Mouse (Mus musculus): ENCODE data around the gene Hnrnpa0.
"Not testable (repeated sequence)": the region's sequence is repeated elsewhere in the genome, so short reads cannot be mapped to it uniquely, and the experiment has no call there.

The Hnrnpa0 gene

DNA sequence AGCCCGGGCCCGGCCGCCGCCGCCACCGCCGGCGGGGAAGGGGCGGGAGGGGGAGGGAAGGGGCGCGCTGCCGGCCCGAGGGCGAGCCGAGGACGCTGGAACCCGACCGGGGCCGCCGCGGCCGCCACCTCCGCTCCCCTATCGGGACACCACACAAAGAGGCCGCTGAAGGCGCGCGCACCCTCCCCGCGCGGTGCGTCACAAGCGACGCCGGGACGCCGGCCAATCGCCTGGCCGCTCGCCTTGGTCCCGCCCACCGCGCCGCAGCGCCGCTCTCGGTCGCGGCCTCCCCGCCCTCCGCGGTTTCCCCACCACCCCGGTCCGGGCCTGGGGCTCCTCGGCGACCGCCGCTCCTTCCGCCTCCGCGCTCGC lies at the start of gene Hnrnpa0:
Gene Hnrnpa0 (minus strand): TSS at position 161 of the 372 bp plus-strand sequence.
- peak; percentile 97 for DNase-seq (ENCODE audit: low read depth, low spot score)

DNA sequence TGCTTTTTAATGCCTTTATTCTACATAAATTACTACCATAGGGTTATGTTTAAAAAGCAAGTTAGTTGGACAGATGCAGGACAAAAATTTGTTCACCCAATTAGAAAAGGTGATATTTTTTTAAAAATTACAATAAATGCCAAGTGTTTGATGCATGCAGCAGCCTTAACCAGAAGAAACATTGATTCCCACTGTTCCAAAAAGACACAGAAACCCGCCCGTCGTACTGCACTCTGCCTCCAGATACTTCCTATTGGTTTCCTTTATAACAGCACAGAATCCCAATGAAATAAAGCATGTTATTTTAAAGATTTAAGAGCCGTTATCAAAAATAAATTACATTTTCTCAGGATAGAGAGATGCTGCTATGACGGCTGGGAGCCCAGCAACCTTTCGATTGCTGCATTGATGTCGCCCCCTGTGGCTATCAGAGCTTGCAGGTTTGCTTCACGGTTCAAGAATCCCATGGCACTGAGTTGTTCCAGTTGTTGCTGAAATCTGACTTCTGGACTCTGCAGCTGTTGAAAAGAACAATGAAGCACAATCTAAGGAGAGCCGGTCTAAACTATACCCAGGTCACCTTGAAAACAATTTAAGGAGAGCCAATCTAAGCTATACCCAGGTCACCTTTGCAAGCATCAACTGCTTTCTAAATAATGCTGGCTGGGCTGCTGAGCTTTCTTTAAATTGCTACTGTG lies 49.3 kb upstream of the Hnrnpa0 start:
- no peak for DNase-seq (ENCODE audit: low read depth, low spot score)

DNA sequence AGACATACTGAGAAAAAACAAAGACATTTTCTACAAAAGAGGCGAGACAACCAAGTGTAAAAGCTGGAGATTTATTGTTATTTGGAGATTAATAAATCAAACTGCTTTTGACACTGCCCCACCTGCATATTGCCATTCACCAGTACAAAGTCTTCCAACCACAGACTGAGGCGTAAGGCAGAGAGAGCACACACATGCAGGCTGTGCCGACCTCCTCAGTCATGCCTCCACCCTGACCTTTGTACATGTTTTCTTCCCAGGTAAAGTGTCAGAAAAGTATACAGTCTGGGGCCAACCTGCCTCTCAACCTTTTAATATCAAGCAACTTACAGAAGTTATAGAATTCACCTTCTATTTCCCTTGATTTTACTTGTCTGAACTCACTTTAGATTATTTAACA lies 47.7 kb upstream of the Hnrnpa0 start:
- no peak for DNase-seq (ENCODE audit: low read depth, low spot score)

DNA sequence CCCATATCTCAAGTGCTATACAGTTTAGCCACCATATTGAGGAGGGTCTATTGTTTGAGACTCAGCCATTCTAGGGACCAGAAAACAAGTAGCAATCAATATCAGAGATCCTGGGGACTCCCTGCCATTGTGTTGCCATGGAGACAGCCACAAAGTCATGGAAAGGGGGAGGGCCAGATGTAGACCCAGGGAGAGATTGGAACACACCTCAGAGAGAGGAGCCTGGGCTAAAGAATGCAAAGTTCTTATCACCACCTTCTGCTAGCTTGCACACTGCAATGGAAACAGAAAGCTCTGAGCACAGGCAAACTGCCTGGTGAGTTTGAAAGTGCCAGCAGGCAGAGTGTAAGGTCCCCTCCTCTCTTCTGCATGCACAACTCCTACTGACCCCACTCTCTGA lies 39.8 kb upstream of the Hnrnpa0 start:
- no peak for DNase-seq (ENCODE audit: low read depth, low spot score)

DNA sequence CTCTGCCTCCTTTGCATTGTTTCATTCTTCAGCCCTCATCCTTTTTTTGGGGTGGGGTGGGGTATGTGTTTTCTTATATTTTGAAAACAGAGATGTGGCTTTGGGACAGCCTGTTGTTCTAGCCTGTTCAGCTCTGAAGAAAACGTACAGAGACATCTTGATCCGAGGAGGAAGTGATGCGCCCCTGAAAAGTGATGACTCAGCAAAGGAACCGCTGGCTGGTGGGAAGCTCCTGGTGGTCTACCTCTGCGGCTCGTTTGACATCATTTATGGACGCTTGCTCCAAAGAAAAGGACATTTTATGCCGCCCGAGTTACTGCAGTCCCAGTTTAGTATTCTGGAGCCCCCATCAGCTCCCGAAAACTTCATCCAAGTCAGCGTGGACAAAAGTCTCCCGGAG lies 35.0 kb upstream of the Hnrnpa0 start:
- DNase-seq (ENCODE audit: low read depth, low spot score): no peak

DNA sequence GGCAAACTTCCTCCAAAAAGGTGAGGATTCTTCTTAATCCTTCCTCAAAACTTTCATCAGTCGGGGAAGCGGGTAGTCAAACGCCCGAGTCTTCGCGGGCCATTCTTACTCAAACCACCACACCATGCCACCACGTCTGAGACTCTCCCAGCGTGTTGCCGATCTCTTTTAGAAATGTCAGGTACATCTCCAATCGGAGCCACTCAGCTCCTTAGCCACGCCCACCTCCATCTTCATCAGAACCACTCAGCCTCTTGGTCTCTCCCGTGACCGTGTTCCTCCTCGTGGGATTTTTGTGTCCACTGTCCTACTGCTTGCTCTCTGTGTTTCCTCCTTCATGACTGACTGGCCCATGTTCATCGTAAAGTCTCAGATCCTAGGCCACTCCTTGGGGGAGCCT lies 32.4 kb upstream of the Hnrnpa0 start:
- no peak for DNase-seq (ENCODE audit: low read depth, low spot score)

DNA sequence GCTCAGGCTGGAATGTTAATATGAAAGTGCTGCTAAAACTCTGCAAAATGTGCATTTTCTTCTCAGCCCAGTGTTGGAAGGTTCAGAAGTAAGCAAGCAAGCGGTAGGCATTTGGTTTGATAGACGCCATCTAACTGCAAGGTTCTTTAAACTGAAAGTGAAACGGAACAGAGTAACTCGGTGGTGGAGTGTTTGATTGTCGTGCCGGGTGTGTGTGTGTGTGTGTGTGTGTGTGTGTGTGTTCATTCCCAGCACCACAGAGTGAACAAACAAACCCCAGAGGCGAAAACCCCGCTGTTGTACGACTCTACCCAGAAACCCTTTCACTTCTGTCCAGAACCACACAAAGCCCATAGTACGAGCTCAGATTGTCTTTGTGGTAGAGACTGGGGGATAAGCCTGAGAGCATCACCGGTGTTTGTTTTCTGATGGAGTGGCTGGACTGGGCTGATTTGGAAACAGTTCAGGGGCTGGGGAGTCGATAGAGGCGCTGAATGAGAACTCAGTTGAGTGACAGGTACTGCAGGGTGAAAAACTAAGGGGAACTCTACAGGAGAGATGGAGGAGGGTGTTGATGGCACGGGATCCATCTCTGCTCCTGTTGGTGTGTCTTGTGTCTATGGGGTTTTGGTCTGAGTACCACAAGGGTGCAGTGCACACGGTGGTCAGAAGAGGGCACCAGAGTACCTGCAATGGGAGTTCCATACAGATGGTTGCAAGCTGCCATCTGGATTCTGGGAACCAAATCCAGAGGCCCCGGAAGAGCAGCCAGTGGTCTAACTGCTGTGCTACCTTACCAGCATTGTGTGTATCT lies 29.9 kb upstream of the Hnrnpa0 start:
- peak; percentile 95 for DNase-seq (ENCODE audit: low read depth, low spot score)

DNA sequence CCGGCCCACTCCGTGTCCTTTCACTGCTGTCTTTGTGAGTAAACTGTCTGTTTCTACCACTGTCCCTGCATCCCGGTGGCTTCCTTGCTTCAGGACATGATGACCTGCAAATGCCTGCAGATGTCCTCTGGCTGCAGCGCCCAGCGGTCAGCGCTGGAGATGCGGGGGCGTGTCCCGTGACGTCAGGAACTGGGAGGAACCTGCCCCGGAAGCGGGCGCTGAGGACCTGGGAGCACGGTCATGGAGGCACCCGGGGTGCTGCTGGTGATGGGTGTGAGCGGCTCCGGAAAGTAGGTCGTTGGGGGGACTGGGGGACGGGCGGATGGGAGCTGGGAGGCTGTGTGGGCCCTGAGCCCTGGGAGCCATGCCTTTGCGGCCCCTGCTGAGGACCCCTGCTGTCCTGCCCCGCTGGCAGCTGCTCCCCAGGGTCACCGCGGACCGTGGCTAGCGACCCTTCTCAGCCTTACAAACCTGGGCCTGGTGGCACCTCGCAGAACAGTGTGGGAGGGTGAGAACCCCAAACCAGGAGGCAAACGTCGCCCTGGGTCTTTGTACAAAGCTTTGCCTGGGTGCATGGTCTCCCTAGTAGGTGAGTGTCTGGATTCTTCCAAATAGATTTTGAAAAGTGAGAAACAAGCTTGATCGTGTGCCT lies 29.2 kb upstream of the Hnrnpa0 start, which contains the start of gene Idnk:
Gene Idnk (plus strand): TSS at position 203 of the 652 bp plus-strand sequence.
- peak; percentile 93 for DNase-seq (ENCODE audit: low read depth, low spot score)

DNA sequence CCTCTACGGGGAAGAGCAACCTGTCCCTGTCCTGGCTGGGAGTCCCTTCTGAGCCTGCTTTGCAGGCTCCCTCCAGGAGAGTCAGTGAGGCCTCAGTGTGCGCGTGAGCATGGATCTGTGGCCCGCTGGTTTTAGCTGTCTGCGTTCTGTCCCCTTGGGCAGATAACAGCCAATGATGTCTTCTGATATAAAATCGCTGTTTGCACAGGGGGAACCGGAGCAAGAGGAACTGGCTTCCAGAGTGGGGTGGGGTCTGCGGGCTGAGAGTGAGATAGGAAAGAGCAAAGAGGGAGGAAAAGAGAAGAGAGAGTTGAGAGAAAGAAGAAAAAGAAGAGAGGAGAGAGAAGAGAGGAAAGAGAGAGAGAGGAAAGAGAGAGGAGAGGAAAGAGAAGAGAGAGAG lies 28.7 kb upstream of the Hnrnpa0 start:
- DNase-seq (ENCODE audit: low read depth, low spot score): peak; percentile 45

DNA sequence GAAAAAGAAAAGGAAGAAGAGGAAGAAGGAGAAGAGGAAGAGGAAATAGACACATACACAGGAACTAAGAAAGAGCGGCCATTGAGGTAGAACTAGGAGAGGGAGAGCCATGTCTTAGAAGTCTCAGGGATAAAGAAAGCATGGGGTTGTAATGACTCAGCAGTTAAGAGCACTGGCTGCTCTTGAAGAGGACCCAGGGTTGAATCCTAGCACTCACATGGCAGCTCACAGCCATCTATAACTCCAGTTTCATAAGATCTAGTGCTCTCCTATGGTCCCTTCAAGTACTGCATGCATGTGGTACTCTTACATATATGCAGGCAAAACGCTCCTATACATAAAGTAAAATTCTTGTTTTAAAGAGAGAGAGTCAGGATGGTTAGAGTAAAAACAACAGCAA lies 27.7 kb upstream of the Hnrnpa0 start:
- no peak for DNase-seq (ENCODE audit: low read depth, low spot score)

DNA sequence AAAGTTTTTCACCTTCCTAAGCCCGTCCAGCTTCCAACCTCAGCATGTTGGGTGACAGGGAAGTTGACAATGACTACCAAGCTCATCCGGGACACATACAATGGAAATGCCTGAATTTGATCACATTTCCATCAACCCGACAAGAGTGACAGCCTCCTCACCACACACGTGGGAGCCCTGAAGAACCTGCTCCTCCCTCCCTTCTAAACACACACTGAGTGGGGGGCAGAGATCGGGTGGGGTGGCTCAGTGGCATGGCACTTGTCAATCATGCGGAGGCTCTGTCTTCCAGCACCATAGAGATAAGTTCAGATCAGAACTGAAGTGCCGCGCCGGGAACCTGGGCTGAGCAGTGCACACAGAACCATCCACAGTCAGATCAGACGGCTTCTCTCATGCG lies 22.1 kb upstream of the Hnrnpa0 start:
- DNase-seq (ENCODE audit: low read depth, low spot score): no peak

DNA sequence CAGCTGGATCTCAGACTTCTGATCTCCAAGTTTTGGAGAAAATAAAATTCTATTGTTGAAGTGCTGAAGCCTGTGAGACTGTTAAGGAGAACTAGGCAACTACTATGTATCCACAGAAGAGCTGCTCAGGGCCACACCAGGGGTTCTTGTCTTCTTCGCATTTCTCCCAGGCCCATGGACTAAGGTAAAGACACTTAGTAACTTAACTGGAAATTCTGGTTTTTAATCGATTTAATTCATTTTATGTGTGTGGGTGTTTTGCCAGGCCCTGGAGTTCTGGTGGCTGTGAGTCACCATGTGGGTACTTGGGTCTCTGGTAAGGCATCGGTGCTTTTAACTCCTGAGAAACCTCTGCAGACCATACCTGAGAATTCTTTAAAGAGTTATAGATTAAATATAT lies 21.3 kb upstream of the Hnrnpa0 start:
- no peak for DNase-seq (ENCODE audit: low read depth, low spot score)

DNA sequence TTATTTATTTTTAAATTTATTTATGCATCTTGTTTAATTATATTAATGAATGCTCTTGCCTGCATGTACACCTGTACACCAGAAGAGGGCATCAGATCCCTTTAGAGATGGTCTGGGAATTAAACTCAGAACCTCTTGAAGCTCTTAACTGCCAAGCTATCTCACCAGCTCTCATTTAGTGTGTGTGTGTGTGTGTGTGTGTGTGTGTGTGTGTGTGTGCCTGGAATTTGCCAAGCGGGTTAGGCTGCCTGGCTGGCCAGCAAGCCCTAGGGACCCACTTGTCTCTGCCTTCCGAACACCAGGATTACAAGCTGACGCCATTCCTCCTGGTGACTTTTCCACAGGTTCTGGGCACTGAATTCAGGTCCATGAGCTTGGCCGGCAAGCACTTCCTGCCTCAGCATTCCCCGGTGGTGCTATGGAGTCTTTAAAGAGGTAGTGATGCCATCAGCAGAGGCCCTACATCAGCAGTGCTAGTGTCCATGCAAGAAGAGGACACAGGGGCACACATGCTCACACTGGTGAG lies 20.7 kb upstream of the Hnrnpa0 start:
- DNase-seq (ENCODE audit: low read depth, low spot score): peak; percentile 80

DNA sequence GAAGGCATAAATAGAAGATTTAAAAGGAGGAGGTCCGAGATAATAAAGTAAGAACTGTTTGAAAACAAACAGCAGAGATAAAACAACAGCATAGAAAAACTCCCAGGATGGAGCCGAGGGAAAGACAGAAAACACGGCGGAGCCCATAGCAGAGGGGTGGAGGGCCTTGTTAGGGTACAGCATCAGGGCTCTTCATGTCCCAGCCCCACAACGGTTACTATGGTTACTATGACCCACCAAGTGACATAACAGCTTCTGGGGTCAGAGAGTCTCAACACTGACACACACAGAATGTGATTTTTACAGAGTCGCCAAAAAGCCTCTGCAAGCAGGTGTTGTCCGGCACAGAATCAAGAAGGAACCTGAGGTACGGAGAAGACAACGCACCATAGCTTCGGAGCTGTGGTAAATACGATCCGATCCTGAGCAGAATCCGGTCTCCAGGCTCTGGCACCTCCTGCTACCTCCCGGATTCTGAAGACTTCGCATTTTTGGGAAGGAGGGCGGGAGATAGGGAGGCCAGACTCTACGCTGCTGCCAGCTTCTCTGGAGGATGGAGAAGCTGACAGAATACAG lies 20.0 kb upstream of the Hnrnpa0 start:
- DNase-seq (ENCODE audit: low read depth, low spot score): peak; percentile 93

DNA sequence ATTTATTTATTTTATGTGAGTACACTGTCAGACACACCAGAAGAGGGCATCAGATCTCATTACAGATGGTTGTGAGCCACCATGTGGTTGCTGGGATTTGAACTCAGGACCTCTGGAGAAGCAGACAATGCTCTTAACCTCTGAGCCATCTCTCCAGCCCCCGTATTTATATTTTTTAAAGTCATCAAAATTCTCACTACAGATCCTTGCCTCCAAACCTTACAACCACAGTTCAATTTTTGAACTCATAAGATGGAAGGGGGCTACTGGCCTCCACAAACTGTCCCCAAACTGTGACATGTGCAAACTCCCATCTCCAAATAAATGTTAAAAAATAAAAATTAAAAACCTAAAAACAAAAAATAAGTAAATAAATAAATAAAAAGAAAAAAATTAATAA lies 19.4 kb upstream of the Hnrnpa0 start:
- DNase-seq (ENCODE audit: low read depth, low spot score): no peak

DNA sequence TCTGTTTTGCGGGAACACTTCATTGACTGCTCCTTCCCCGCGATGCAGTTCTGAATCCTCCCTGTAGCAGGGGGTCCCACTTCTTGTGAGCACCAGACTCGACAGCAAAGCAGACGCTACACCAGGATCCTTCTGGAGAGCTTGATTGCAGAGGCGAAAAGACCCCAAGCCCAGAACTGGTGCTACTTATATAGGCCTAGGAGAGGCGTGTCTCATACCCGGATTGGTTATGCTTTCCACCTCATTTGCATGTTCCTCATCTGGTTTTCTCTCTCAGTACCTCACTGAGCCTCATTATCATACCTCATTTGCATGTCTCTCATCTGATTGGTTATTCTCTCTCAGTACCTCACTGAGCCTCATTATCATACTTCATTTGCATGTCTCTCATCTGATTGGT lies 18.2 kb upstream of the Hnrnpa0 start:
- DNase-seq (ENCODE audit: low read depth, low spot score): not testable (repeated sequence)

DNA sequence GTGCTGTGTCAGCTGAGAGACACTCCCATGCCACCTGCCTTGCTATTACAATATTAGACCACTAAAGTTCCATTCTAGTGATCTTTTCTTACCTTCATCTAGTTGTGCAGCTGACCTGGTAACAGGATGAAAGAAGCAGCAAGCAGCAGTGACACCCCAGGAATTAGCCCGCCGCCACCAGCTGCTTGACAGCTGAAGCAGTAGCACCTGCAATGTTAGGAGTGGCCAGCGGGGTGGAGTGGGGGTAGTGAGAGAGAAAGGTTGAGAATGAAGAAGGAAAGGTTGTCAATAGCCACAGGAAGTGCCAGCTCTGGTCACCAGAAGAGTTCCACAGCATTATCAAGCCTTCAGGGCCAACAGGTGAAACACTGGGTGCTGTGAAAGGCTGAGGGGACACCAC lies 3.3 kb upstream of the Hnrnpa0 start:
- DNase-seq (ENCODE audit: low read depth, low spot score): no peak

DNA sequence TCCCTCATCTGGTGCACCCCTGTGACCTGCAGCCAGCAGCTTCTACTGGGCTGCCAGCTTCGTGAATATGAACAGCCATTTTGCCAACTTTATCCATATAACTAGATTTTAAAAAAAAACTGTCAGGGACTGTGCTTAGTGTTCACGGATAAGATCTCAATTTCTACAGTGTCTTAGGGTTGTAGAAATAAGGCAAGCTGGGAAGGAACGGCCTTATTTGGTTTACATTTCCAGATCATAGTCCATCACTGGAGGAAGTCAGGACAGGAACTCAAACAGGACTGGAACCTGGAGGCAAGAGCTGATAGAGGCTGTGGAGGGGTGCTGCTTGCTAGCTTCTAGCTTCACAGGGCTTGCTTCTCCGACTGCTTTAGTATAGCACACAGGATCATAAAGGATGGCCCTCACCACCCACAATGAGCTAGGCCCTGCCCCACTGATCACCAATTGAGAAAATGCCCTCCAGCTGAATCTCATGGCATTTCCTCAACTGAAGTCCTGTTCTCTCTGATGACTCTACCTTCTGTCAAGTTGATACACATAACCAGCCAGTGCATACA lies 1.4 kb upstream of the Hnrnpa0 start:
- no peak for DNase-seq (ENCODE audit: low read depth, low spot score)

DNA sequence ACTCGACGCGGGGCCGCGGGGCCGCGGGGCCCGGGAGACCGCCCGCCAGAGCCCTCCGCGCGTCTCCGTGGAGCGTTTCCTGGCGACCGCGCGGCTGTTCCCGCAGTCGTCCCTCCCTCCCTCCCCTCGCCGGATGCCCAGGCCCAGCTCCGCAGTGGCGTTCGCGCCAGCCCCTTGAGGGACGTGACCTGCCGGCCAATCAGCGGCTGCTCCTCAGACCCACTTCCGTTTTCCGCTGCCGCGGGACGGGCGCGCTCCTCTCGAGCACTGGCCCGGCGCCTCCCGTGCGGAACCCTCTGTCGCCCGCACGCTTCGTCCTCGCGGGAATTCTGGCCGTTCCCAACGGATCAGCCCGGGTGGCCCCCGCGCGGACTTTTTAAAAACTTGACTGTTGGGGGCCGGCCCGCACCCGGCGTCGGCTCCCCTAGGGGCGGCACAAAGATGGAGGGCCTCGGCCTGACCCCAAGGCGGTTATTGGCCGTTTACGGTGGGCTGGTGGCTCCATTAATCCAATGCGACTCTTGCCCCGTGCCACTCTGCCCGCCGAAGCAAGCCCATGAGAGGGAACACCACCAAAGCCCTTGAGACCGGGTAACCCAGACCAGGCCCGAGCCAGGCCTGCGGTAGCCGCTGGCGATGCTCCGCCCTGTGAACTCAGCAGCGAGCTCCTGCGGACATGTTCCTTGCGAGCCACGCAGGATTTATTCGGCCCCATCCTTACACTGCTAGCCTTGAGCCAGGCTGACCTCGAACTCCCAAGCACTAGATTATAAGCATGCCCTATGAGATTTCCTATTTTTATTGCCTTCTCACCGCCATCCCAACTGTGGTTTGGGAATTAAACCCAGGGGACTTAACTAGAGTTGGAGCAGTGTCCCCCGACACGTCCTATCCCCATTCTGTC lies 664 bp upstream of the Hnrnpa0 start:
- peak; percentile 99 for DNase-seq (ENCODE audit: low read depth, low spot score)

DNA sequence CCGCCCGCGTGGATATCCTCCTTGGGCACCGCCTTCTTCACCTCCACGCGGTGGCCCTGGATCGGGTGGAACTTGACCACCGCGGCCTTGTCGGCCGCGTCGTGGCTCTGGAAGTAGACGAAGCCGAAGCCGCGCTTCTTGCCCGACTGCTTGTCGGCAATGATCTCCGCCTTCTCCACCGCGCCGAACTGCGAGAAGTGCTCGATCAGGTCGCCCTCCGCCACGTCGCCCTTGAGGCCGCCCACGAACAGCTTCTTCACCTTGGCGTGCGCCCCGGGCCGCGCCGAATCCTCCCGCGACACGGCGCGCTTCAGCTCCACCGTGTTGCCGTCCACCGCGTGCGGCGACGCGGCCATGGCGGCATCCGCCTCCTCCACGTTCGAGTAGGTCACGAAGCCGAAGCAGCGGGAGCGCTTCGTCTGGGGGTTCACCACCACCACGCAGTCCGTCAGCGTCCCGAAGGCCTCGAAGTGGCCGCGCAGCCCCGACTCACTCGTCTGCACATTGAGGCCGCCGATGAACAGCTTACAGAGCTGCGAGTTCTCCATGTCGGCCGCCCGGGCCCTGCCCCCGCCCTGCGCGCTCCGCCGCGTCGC lies 492 bp downstream of the Hnrnpa0 start:
- peak; percentile 79 for DNase-seq (ENCODE audit: low read depth, low spot score)

Data from brain, adult 2 months (tissue).